Mouse (Mus musculus): Measurements from ENCODE around the gene Hist2h3c1. TPM values are rescaled to one million over a fixed set of nuclear protein-coding genes. Genes with fewer than 3 reads are reported as not detected.

The Hist2h3c1 gene
- polyA plus RNA-seq, 1 experiment: not detected

GRCm38 (mm10) chr3:96254683-96255355 is 8.3 kb downstream of the Hist2h3c1 start:
- TF ChIP-seq TCF12 (IDR thresholded peaks at IDR 0.05; ENCODE audit: insufficient read depth, poor library complexity, severe bottlenecking) (no peak), TCF3 (IDR thresholded peaks at IDR 0.05; ENCODE audit: insufficient read length, low read depth) (no peak), USF1 (IDR thresholded peaks at IDR 0.05; ENCODE audit: low read depth) (no peak), POLR2AphosphoS2 (IDR thresholded peaks at IDR 0.05; ENCODE audit: insufficient read length, low read depth) (no peak), POLR2A (IDR thresholded peaks at IDR 0.05; ENCODE audit: insufficient read length, low read depth) (no peak), CEBPB (IDR thresholded peaks at IDR 0.05; ENCODE audit: insufficient read depth, poor library complexity, severe bottlenecking) (no peak), MAX (IDR thresholded peaks at IDR 0.05; ENCODE audit: low read depth) (no peak), REST (IDR thresholded peaks at IDR 0.05; ENCODE audit: insufficient read depth, insufficient read length) (no peak), SRF (IDR thresholded peaks at IDR 0.05; ENCODE audit: control insufficient read depth, insufficient read length, low read depth) (no peak), MYOG (IDR thresholded peaks at IDR 0.05; ENCODE audit: control insufficient read depth in 1 of 3, insufficient read depth in 1 of 3, insufficient read length in 2 of 3, low read depth in 2 of 3) (no peak), MYOD1 (IDR thresholded peaks at IDR 0.05; ENCODE audit: control insufficient read depth in 1 of 3, insufficient read length in 2 of 3, low read depth in 2 of 3) (no peak), E2F4 (IDR thresholded peaks at IDR 0.05; ENCODE audit: insufficient read depth) (no peak)
- no peak overlapping the region for H3K4me3 ChIP-seq
- H3ac ChIP-seq (ENCODE audit: control insufficient read depth, insufficient read length): no peak overlapping the region
- no peaks in the 10 kb centered on the region for H3K27me3 ChIP-seq (ENCODE audit: control insufficient read depth, insufficient read depth, insufficient read length)
- H3K79me2 ChIP-seq (ENCODE audit: control insufficient read depth, insufficient read depth): no peaks in the 10 kb centered on the region
- H3K36me3 ChIP-seq (ENCODE audit: control insufficient read depth, insufficient read depth): no peaks in the 10 kb centered on the region
- H3K4me2 ChIP-seq (ENCODE audit: low read depth): no peak overlapping the region

DNA sequence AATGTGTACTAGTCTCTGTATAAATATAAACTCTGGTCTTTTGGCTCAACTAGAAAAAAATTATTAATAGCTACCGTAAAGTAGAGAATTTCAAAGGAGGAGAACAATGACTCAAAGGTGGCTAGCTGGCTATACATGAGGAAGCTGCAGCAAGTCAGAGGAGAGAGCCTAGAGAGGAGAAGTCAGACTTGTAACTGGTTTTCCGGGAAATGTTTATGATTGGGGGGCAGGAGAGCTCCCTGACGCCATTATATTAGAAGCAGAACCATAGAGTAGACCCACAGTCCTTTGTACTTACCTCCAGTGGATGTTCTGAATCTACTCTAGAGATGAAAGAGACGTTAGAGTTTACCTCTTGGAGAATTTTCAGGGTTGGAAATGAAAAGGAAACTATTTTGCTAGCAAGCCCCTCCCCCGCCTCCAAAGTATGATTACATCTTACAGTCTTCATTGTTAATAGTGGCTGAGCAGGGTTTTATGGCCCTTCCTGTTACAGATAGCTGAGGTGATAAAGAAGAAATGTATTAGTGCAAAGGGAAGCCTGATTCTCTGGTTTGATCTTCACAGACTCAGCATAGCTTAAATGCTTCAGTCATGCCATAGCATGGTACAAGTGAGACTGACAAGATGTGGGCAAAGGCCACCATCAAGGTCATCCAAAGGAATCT is 9.6 kb downstream of the Hist2h3c1 start:
- H3ac ChIP-seq (ENCODE audit: control insufficient read depth, insufficient read length): no peak overlapping the region
- H3K79me2 ChIP-seq (ENCODE audit: control insufficient read depth, insufficient read depth): no peaks in the 10 kb centered on the region
- H3K27me3 ChIP-seq (ENCODE audit: control insufficient read depth, insufficient read depth, insufficient read length): no peaks in the 10 kb centered on the region
- H3K36me3 ChIP-seq (ENCODE audit: control insufficient read depth, insufficient read depth): no peaks in the 10 kb centered on the region
- no peak overlapping the region for H3K4me3 ChIP-seq
- no peak for TF ChIP-seq CEBPB (IDR thresholded peaks at IDR 0.05; ENCODE audit: insufficient read depth, poor library complexity, severe bottlenecking)
- no peak for TF ChIP-seq MYOD1 (IDR thresholded peaks at IDR 0.05; ENCODE audit: control insufficient read depth in 1 of 3, insufficient read length in 2 of 3, low read depth in 2 of 3)
- no peak overlapping the region for H3K4me2 ChIP-seq (ENCODE audit: low read depth)

DNA sequence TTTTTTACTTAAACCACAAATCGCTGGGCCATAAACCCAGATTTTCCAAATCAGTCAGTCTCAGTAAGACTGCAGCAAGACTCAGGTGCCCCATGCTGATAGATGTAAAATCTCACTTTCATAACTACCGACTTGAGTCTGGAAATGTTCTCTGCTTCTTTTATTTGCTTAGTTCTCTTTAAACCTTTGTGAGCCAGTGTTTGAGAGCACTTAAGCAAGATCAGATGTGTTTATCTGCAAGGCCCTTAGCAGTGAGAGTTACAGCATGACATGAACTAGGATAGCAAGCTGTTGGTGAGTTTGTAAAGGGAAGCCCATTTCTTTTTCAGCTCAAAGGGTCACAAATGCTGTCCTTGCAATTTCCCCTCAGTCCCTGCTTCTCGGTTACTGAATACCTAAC is 10.7 kb downstream of the Hist2h3c1 start:
- no peak for TF ChIP-seq E2F4 (IDR thresholded peaks at IDR 0.05; ENCODE audit: insufficient read depth)
- TF ChIP-seq POLR2A (IDR thresholded peaks at IDR 0.05; ENCODE audit: insufficient read length, low read depth): no peak
- TF ChIP-seq USF1 (IDR thresholded peaks at IDR 0.05; ENCODE audit: low read depth): no peak
- TF ChIP-seq MAX (IDR thresholded peaks at IDR 0.05; ENCODE audit: low read depth): no peak
- no peak for TF ChIP-seq MYOG (IDR thresholded peaks at IDR 0.05; ENCODE audit: control insufficient read depth in 1 of 3, insufficient read depth in 1 of 3, insufficient read length in 2 of 3, low read depth in 2 of 3)
- no peak for TF ChIP-seq POLR2AphosphoS2 (IDR thresholded peaks at IDR 0.05; ENCODE audit: insufficient read length, low read depth)
- H3K4me3 ChIP-seq: no peak overlapping the region
- H3K27me3 ChIP-seq (ENCODE audit: control insufficient read depth, insufficient read depth, insufficient read length): no peaks in the 10 kb centered on the region
- H3K4me2 ChIP-seq (ENCODE audit: low read depth): no peak overlapping the region
- no peaks in the 10 kb centered on the region for H3K36me3 ChIP-seq (ENCODE audit: control insufficient read depth, insufficient read depth)
- H3ac ChIP-seq (ENCODE audit: control insufficient read depth, insufficient read length): no peak overlapping the region
- no peaks in the 10 kb centered on the region for H3K79me2 ChIP-seq (ENCODE audit: control insufficient read depth, insufficient read depth)

GRCm38 (mm10) chr3:96260220-96260619 is 13.7 kb downstream of the Hist2h3c1 start:
- no peak overlapping the region for H3ac ChIP-seq (ENCODE audit: control insufficient read depth, insufficient read length)
- H3K36me3 ChIP-seq (ENCODE audit: control insufficient read depth, insufficient read depth): no peaks in the 10 kb centered on the region
- H3K79me2 ChIP-seq (ENCODE audit: control insufficient read depth, insufficient read depth): no peaks in the 10 kb centered on the region
- H3K4me2 ChIP-seq (ENCODE audit: low read depth): no peak overlapping the region
- no peak overlapping the region for H3K4me3 ChIP-seq
- no peak for TF ChIP-seq MYOD1 (IDR thresholded peaks at IDR 0.05; ENCODE audit: control insufficient read depth in 1 of 3, insufficient read length in 2 of 3, low read depth in 2 of 3)
- no peak for TF ChIP-seq SRF (IDR thresholded peaks at IDR 0.05; ENCODE audit: control insufficient read depth, insufficient read length, low read depth)
- TF ChIP-seq POLR2AphosphoS2 (IDR thresholded peaks at IDR 0.05; ENCODE audit: insufficient read length, low read depth): no peak
- no peak for TF ChIP-seq USF1 (IDR thresholded peaks at IDR 0.05; ENCODE audit: low read depth)
- H3K27me3 ChIP-seq (ENCODE audit: control insufficient read depth, insufficient read depth, insufficient read length): no peaks in the 10 kb centered on the region

DNA sequence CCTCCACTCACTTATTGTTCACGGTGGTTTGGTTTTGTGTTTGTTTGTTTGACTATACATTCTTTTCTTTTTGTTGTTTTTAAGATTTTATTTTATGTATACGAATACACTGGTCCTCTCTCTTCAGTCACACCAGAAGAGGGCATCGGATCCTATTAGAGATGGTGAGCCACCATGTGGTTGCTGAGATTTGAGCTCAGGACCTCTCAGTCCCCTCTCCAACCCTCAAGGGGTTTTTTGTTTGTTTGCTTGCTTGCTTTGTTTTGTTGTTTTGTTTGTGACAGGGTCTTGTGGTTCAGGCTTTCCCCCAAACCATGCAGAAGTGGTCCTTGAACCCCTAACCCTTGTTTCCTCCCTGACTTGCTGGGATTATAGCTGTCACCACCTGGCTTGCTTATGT is 15.1 kb downstream of the Hist2h3c1 start:
- TF ChIP-seq TCF12 (IDR thresholded peaks at IDR 0.05; ENCODE audit: insufficient read depth, poor library complexity, severe bottlenecking) (no peak), SRF (IDR thresholded peaks at IDR 0.05; ENCODE audit: control insufficient read depth, insufficient read length, low read depth) (no peak), REST (IDR thresholded peaks at IDR 0.05; ENCODE audit: insufficient read depth, insufficient read length) (no peak), MYOG (IDR thresholded peaks at IDR 0.05; ENCODE audit: control insufficient read depth in 1 of 3, insufficient read depth in 1 of 3, insufficient read length in 2 of 3, low read depth in 2 of 3) (no peak), POLR2AphosphoS2 (IDR thresholded peaks at IDR 0.05; ENCODE audit: insufficient read length, low read depth) (no peak), POLR2A (IDR thresholded peaks at IDR 0.05; ENCODE audit: insufficient read length, low read depth) (no peak), MYOD1 (IDR thresholded peaks at IDR 0.05; ENCODE audit: control insufficient read depth in 1 of 3, insufficient read length in 2 of 3, low read depth in 2 of 3) (no peak)
- Histone ChIP-seq H3K36me3 (ENCODE audit: control insufficient read depth, insufficient read depth) (no peaks in the 10 kb centered on the region), H3K27me3 (ENCODE audit: control insufficient read depth, insufficient read depth, insufficient read length) (no peaks in the 10 kb centered on the region), H3K4me3 (peak overlapping the region; percentile 47), H3ac (ENCODE audit: control insufficient read depth, insufficient read length) (no peak overlapping the region), H3K4me2 (ENCODE audit: low read depth) (peak overlapping the region; percentile 87), H3K79me2 (ENCODE audit: control insufficient read depth, insufficient read depth) (no peaks in the 10 kb centered on the region)

Data from myocyte (in vitro differentiated cells).